Mouse (Mus musculus) intestine, embryonic 16.5 days (tissue): ENCODE measurements at regions not wholly inside any gene's neighbourhood (a gene's known extent, or its start where the extent isn't known, plus 50 kb on each side); places are given as distances from the start of the nearest gene placed in this dataset.

ENCODE experiments used
- ATAC-seq: fragments of 200-750 bp; cut with Nextera tagmentation; 2 replicates; pipeline ENCODE4 v1.8.0; 2017; ENCODE audit warnings: moderate TSS enrichment, moderate library complexity
- H3K27ac ChIP-seq: fragments of 300-500 bp; sonication (generic); 2 replicates; pipeline ENCODE4 v1.5.1; 2014; ENCODE audit warnings: mild to moderate bottlenecking, low read length
- H3K27me3 ChIP-seq: fragments of 300-500 bp; sonication (generic); replicated peaks from 2 replicates; pipeline ENCODE4 v1.6.1; 2014; ENCODE audit warnings: low read length, control low read depth, mixed read lengths; ENCODE audit not compliant: control insufficient read depth, insufficient read depth
- H3K36me3 ChIP-seq: fragments of 300-500 bp; sonication (generic); 2 replicates; pipeline ENCODE4 v1.6.1; 2014; ENCODE audit warnings: low read length, control low read depth; ENCODE audit not compliant: control insufficient read depth, insufficient read depth
- H3K4me1 ChIP-seq: fragments of 300-500 bp; sonication (generic); 2 replicates; pipeline ENCODE4 v1.6.1; 2014; ENCODE audit warnings: low read length, control low read depth, mixed read lengths; ENCODE audit not compliant: control insufficient read depth, insufficient read depth
- H3K4me2 ChIP-seq: fragments of 300-500 bp; sonication (generic); 2 replicates; pipeline ENCODE4 v1.6.1; 2014; ENCODE audit warnings: low read depth, low read length, control low read depth
- H3K4me3 ChIP-seq: fragments of 300-500 bp; sonication (generic); 2 replicates; pipeline ENCODE4 v1.5.1; 2014; ENCODE audit warnings: mild to moderate bottlenecking, low read length
- H3K9ac ChIP-seq: fragments of 300-500 bp; sonication (generic); 2 replicates; pipeline ENCODE4 v1.6.1; 2014; ENCODE audit warnings: low read depth, low read length
- H3K9me3 ChIP-seq: fragments of 300-500 bp; sonication (generic); 2 replicates; pipeline ENCODE4 v1.6.1; 2016; ENCODE audit warnings: low read length, control low read depth; ENCODE audit not compliant: control insufficient read depth
- WGBS: fragments of 180-500 bp; shearing (Covaris S2); extraction: QIAGEN DNeasy Blood & Tissue Kit; methylation state at CpG from one replicate; pipeline ENCODE4 v1.1.7; 2014; 5-methylcytosine and 5-hydroxymethylcytosine counted together

GRCm38 (mm10) chr4:127678437-127678836 lies 292.3 kb downstream of the CK137956 start:
- Histone ChIP-seq H3K4me1 (no peaks in the 10 kb centered on the region), H3K27ac (no peak overlapping the region), H3K4me3 (no peak overlapping the region), H3K36me3 (no peaks in the 10 kb centered on the region), H3K27me3 (no peaks in the 10 kb centered on the region), H3K4me2 (no peak overlapping the region), H3K9me3 (no peaks in the 10 kb centered on the region), H3K9ac (no peak overlapping the region)
- ATAC-seq = no peak
- 53% methylated on average over 5 of the region's 5 CpGs for WGBS

GRCm38 (mm10) chr4:127675745-127676315 lies 294.9 kb downstream of the CK137956 start:
- WGBS = 28% methylated on average over 16 of the region's 16 CpGs
- Histone ChIP-seq H3K36me3 (no peaks in the 10 kb centered on the region), H3K4me1 (no peaks in the 10 kb centered on the region), H3K27me3 (no peaks in the 10 kb centered on the region), H3K4me2 (no peak overlapping the region), H3K9ac (no peak overlapping the region), H3K9me3 (no peaks in the 10 kb centered on the region), H3K4me3 (no peak overlapping the region), H3K27ac (no peak overlapping the region)
- no peak for ATAC-seq

GRCm38 (mm10) chr4:127659950-127660349 lies 302.0 kb upstream of the Gjb5 start:
- H3K4me3 ChIP-seq = no peak overlapping the region
- no peaks in the 10 kb centered on the region for H3K36me3 ChIP-seq
- no peak overlapping the region for H3K4me2 ChIP-seq
- no peaks in the 10 kb centered on the region for H3K4me1 ChIP-seq
- no peak overlapping the region for H3K27ac ChIP-seq
- H3K9ac ChIP-seq = no peak overlapping the region
- 94% methylated on average over 1 of the region's 1 CpGs for WGBS
- H3K9me3 ChIP-seq = no peaks in the 10 kb centered on the region
- H3K27me3 ChIP-seq = no peaks in the 10 kb centered on the region
- no peak for ATAC-seq

GRCm38 (mm10) chr4:127651601-127652000 lies 293.6 kb upstream of the Gjb5 start:
- Histone ChIP-seq H3K4me3 (no peak overlapping the region), H3K9ac (no peak overlapping the region), H3K4me2 (no peak overlapping the region), H3K36me3 (no peaks in the 10 kb centered on the region), H3K9me3 (no peaks in the 10 kb centered on the region), H3K27ac (no peak overlapping the region), H3K4me1 (no peaks in the 10 kb centered on the region), H3K27me3 (no peaks in the 10 kb centered on the region)
- 67% methylated on average over 5 of the region's 5 CpGs for WGBS
- no peak for ATAC-seq

- no peaks in the 10 kb centered on the region for H3K4me1 ChIP-seq
- ATAC-seq = no peak
- WGBS = 58% methylated on average over 5 of the region's 5 CpGs
Observed at GRCm38 (mm10) chr4:127648011-127648410, 290.0 kb upstream of the Gjb5 start.

GRCm38 (mm10) chr4:127647189-127647588 lies 289.2 kb upstream of the Gjb5 start:
- no peak overlapping the region for H3K4me2 ChIP-seq
- H3K4me1 ChIP-seq = no peaks in the 10 kb centered on the region
- no peak overlapping the region for H3K9ac ChIP-seq
- WGBS = 38% methylated on average over 8 of the region's 8 CpGs
- ATAC-seq = no peak
- H3K27ac ChIP-seq = no peak overlapping the region
- H3K36me3 ChIP-seq = no peaks in the 10 kb centered on the region
- H3K4me3 ChIP-seq = no peak overlapping the region
- H3K27me3 ChIP-seq = no peaks in the 10 kb centered on the region
- no peaks in the 10 kb centered on the region for H3K9me3 ChIP-seq

More at GRCm38 (mm10) chr4:127648011-127648410, 290.0 kb upstream of the Gjb5 start:
- H3K4me3 ChIP-seq = no peak overlapping the region
- H3K9me3 ChIP-seq = no peaks in the 10 kb centered on the region
- no peak overlapping the region for H3K9ac ChIP-seq
- H3K27ac ChIP-seq = no peak overlapping the region
- no peak overlapping the region for H3K4me2 ChIP-seq
- H3K27me3 ChIP-seq = no peaks in the 10 kb centered on the region
- H3K36me3 ChIP-seq = no peaks in the 10 kb centered on the region

GRCm38 (mm10) chr4:127640251-127641085 lies 282.5 kb upstream of the Gjb5 start:
- Histone ChIP-seq H3K27me3 (no peaks in the 10 kb centered on the region), H3K4me2 (no peak overlapping the region), H3K9ac (no peak overlapping the region), H3K4me1 (peaks cover 8% of the 10 kb centered on the region), H3K27ac (no peak overlapping the region), H3K4me3 (no peak overlapping the region), H3K9me3 (no peaks in the 10 kb centered on the region), H3K36me3 (no peaks in the 10 kb centered on the region)
- ATAC-seq = no peak
- WGBS = 46% methylated on average over 14 of the region's 14 CpGs

GRCm38 (mm10) chr4:127639765-127640164 lies 281.8 kb upstream of the Gjb5 start:
- WGBS = 85% methylated on average over 3 of the region's 3 CpGs
- Histone ChIP-seq H3K4me1 (peaks cover 8% of the 10 kb centered on the region), H3K9me3 (no peaks in the 10 kb centered on the region), H3K9ac (no peak overlapping the region), H3K4me3 (no peak overlapping the region), H3K27me3 (no peaks in the 10 kb centered on the region), H3K36me3 (no peaks in the 10 kb centered on the region), H3K4me2 (no peak overlapping the region), H3K27ac (no peak overlapping the region)
- ATAC-seq = no peak

- ATAC-seq = no peak
- no peak overlapping the region for H3K4me2 ChIP-seq
- H3K9me3 ChIP-seq = no peaks in the 10 kb centered on the region
- 61% methylated on average over 11 of the region's 11 CpGs for WGBS
- H3K4me3 ChIP-seq = no peak overlapping the region
- H3K9ac ChIP-seq = no peak overlapping the region
- H3K27me3 ChIP-seq = no peaks in the 10 kb centered on the region
- H3K36me3 ChIP-seq = no peaks in the 10 kb centered on the region
- peaks cover 8% of the 10 kb centered on the region for H3K4me1 ChIP-seq
- H3K27ac ChIP-seq = no peak overlapping the region
Observed at GRCm38 (mm10) chr4:127636934-127637333, 279.0 kb upstream of the Gjb5 start.
